Mouse (Mus musculus) gastrocnemius, postnatal 4 days (tissue): ENCODE data around the gene Spa17. TPM values are rescaled to one million over a fixed set of nuclear protein-coding genes. Genes with fewer than 3 reads are reported as not detected.

ENCODE experiments used
- DNase-seq, 2 experiments: peaks; one replicate each; pipeline ENCODE4 v3.0.0; 2021 to 2022; ENCODE audit warnings: low spot score in 2 of 2, mixed read lengths in 2 of 2
- total RNA-seq, 2 experiments: library from RNA; stranded (reverse); gene quantifications; 2 replicates each; pipeline ENCODE4 v1.2.3; 2021

The Spa17 gene
- total RNA-seq, 2 experiments from 2014 or later = 1.4 TPM

DNA sequence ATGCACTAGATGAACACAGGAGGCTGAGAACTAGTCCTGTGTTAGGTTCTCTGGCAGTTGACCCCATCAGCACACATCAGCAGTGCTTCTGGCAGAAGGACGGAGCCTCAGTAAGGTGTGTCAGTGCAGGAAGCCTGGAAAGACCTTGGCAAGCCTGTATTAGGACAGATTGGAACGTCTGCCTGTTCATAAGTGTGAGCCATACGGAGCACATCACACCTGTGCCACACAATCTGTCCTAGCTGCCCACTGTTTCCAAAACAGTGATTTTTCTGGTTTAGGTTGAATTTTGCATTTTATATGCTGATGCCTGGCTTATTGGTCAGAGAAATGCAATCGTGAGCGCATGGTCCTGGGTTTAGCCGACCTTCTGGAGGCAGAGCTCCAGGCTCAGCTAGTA, 7.8 kb upstream of the Spa17 start:
- DNase-seq = no peak

DNA sequence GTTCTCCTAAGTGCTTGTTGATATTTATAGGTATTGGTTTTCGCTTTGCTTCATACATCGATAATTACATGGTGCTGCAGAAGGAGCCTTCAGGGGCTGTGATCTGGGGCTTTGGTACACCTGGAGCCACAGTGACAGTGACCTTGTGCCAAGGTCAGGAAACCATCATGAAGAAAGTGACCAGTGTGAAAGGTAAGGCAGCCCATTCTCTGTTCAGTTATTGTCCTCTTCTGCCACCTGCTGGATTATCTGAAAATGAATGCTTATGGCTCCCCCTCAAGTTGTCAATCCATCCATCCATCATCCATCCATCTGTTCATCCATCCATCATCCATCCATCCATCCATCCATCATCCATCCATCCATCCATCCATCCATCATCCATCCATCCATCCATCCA, 3.2 kb upstream of the Spa17 start:
- DNase-seq = no peak

DNA sequence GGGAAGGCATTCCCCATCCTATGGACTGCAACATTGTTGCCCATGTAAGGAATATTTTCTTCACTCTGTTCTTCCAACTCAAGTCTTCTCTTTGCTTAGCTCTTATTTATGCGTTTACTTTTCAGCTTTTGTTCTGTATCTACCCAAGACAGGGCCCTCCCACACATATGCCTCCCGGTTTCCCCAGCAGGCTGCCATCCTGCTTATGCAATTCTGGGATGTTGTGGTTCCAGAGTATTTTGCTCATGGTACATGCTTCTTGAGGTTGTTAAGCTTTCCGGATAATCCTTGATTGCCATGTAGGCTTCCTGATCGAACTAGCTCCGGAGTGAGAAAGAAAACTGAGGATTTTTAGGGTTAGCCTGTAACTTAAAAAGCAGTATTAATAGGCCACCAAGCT, 1.7 kb upstream of the Spa17 start:
- DNase-seq = no peak

DNA sequence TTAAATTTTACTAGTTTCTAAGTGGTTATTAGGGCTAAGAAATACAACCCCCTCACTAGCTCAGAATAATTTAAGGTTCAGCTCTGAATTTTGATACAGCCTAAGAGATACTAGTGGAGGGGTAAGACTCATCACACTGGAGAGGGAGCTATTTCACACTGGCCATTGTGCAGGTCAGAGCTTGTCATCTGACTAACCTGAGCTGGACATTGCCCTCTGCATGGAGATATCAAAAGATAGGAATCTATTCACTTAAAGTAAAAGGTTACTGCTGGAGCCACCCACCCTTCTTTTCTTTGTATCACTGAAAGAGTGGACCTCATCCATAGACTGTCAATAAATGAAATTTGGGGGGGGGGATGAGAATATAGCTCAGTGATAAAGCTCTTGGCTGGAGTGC, 794 bp upstream of the Spa17 start:
- no peak for DNase-seq

DNA sequence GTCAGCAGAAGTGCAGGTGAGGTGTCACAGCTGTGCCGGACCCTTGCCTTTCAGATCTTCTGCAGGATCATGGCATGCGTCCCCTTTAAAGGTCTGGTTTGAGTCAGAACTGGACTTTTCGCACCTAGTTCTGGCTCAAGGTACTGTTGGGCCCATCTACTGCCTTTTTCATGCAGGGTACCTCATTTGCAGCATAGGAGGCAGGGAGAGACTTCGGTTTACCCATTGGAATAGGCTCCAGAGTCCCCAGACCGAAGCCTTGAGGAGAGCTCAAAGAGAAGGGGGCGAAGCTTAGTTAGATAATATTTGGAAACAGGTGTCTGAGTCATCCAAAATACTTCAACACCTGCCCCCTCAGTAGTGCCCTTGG, 374 bp upstream of the Spa17 start:
- no peak for DNase-seq

DNA sequence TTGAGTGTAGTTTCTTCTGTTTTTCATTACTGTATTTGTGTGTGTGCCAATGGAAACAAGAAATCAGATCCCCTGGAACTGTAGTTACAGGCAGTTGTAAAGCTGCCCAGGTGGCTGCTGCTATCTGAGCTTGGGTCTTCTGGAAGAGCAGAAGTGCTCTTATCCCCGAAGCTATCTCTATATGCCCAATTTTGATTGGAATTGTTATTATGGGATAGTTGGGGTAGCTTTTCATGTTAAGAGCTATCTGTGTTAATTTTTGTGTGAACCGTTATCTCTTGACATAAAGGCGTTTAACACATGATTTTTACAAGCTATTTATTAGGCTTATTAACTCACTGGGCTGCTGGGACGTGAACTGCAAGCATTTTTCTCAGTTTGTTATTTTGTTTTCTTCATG, 4.0 kb downstream of the Spa17 start:
- DNase-seq = no peak

- no peak for DNase-seq
These were observed 8.4 kb downstream of the Spa17 start for GRCm38 (mm10) chr9:37605089-37605488.

GRCm38 (mm10) chr9:37600538-37601205, 12.8 kb downstream of the Spa17 start:
- no peak for DNase-seq

- DNase-seq = no peak
These were observed 14.9 kb downstream of the Spa17 start for GRCm38 (mm10) chr9:37598637-37599036.

GRCm38 (mm10) chr9:37595570-37595969, 18.0 kb downstream of the Spa17 start:
- DNase-seq = no peak

DNA sequence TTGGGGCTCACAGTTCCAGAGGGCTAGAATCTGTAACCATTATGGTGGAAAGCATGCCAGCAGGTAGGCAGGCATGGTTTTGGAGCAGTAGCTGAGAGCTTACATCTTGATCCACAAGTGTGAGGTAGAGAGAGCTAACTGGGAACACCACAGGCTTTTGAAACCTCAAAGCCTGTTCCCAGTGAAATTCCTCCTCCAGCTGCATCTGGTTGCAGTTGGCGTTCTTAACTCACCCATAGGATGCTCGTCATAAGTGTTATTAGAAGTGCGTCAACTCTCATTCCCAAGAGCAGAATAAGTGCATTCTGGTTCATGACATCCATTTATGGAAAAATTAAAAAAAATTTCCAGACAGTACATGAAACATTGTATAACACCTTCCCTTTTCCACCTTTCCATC, 19.8 kb downstream of the Spa17 start:
- DNase-seq = no peak

GRCm38 (mm10) chr9:37592633-37593032, 20.9 kb downstream of the Spa17 start:
- no peak for DNase-seq

DNA sequence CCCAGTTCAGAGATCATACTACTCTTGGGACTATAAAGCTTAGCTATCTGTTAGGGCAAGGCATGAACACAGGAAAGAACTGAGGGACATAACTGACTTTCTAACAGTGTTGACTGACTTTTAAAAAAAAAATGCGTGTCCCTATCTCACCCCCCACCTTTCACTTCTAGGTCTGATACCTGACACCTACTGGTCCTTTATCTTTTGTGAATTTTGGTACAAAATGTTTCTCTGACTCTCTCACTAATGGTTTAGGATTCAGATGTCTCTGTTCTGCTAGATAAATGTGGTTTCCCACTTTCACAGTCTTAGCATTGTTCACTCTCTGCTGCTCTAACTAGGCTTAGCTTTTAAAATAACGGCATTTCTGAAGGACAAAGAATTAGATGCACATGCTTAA, 21.5 kb downstream of the Spa17 start:
- DNase-seq = no peak

- DNase-seq = no peak
These were observed 23.1 kb downstream of the Spa17 start for GRCm38 (mm10) chr9:37590381-37590780.

DNA sequence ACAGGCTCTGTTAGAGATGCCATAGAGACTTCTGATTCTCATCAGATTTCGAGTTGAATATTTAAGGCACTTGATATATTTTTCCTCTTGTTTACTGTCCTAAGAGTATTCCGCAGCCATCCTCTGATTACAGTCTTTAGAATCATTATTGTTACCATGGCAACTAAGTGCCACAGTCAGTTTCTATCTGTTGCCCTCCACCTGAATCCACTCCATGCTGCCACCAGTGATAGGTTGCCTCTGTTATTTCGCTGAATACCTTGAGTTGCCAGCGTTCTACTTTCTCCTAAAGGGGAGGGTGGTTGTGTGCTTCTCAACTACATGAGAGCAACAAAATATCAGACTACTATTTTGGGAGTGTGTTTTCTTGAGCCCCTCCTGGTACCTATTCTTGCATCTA, 26.8 kb downstream of the Spa17 start:
- no peak for DNase-seq

- DNase-seq = no peak
These were observed 29.9 kb downstream of the Spa17 start for GRCm38 (mm10) chr9:37583594-37583993.

GRCm38 (mm10) chr9:37576436-37576930, 37.0 kb downstream of the Spa17 start:
- no peak for DNase-seq

- DNase-seq = no peak
These were observed 41.2 kb downstream of the Spa17 start for GRCm38 (mm10) chr9:37572204-37572876.

GRCm38 (mm10) chr9:37569231-37569835, 44.2 kb downstream of the Spa17 start:
- DNase-seq = no peak

GRCm38 (mm10) chr9:37568605-37569214, 44.8 kb downstream of the Spa17 start:
- DNase-seq = no peak

GRCm38 (mm10) chr9:37567892-37568604, 45.5 kb downstream of the Spa17 start:
- DNase-seq = no peak
